Mouse (Mus musculus) lung, postnatal 4 days (tissue): Measurements from ENCODE around the gene Rab3b.
"Not testable (repeated sequence)": the region's sequence is repeated elsewhere in the genome, so short reads cannot be mapped to it uniquely, and the experiment has no call there.

Experiments
- DNase-seq, 2 experiments: peaks; one replicate each; pipeline ENCODE4 v3.0.0; 2021

Rab3b gene

DNA sequence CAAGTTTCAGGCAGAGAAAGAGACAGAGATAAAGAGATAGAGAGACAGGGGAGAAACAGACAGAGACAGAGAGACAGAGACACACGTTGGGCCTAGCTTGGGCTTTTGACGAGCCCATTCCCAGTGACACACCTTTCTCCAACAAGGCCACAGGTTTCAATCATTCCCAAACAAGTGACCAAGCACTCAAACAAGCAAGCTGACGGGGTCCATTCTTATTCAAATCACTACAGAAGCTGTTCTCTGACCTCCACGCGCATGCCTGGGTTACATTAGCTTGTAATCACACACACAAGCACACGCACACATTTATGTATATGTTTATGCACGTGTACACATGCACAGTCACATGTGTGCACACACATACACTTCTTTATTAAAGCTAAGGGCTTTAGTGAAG, 21.6 kb downstream of the Rab3b start:
- no peak for DNase-seq

DNA sequence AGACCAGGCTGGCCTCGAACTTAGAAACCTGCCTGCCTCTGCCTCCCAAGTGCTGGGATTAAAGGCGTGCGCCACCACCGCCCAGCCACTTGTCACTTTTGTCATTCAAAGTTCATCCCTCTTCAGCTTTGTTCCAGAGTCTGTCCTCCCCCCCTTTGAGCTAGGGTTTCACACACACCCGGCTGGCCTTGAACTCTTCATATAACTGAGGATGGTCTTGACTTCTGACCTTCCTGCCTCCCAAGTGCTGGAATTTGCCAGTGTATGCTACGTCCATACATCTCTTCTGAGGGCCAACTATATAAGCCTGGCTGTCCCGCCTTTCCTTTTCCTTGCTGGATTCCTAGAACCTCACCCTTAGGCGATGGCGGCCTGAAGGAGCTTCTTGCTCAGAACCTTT, 24.0 kb downstream of the Rab3b start:
- DNase-seq, result no peak

DNA sequence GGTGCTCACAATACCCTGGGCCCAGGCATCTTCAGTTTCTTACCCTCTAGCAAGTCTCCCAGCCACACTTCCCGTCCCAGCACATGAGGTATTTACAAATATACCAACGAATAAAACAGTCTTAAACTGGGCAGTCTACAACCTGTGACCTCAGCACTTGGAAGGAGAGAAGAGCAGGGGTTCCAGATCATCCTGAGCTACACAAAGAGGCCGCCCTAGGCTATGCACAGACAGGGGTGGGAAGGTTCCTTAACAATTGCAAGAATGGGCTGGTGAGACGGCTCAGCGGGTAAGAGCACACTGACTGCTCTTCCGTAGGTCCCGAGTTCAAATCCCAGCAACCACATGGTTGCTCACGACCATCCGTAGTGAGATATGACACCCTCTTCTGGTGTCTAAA, 24.5 kb downstream of the Rab3b start:
- DNase-seq, result no peak

DNA sequence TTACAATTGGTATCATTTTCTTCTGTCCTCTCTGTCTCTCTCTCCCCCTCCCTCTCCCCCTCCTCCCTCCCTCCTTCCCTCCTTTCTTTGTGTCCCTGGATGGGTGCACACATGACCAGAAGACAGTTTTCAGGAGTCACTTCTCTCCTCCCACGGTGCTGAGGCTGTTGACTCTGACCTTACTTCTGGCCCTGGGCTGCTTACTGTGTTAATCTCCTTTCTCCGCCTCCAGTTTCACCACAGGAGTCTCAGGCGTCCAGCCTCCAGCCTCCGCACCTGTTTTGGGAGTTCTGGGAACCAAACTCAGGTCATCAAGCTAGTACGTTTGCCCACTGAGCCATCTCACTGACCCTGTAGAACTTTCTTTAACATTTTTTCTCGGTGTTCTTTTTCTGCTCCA, 25.2 kb downstream of the Rab3b start:
- no peak for DNase-seq

DNA sequence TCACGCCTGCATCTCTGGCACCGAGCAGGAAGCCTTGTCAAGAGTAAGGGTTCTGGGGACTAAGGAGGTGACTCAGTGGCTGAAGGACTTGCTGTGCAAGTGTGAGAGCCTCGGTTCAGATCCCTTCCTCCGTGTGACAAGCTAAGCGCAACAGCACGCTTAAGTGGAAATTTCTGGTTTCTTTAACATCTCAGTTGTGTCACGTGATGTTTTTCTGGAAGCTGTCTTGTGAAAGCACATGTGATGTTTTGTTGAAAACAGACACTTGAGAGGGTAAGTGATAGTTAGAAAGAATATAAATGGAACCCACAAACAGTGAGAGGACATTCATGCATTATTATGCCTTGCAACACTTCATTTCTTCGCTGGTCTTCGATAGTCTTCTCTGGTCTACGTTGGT, 25.9 kb downstream of the Rab3b start:
- no peak for DNase-seq

DNA sequence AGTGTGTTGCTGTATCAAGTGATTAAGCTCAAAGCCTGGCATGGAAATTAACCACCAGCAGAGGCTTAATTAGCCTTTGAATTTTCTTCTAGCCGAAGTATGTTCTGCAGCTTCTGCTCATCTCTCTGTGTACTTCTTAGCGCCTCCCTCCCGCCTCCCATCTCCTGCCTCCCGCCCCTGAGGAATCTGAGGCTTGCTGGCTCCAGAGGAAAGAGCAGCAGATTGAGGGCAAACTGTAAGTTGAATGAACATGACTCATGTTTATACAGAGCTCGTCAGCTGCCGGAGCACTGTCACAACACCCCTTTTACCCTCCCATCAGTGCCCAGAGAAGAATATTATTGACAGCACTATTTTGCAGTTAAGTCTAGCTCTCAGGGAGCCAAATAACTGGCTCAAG, 27.0 kb downstream of the Rab3b start:
- peak; percentile 6 to 28 for DNase-seq

DNA sequence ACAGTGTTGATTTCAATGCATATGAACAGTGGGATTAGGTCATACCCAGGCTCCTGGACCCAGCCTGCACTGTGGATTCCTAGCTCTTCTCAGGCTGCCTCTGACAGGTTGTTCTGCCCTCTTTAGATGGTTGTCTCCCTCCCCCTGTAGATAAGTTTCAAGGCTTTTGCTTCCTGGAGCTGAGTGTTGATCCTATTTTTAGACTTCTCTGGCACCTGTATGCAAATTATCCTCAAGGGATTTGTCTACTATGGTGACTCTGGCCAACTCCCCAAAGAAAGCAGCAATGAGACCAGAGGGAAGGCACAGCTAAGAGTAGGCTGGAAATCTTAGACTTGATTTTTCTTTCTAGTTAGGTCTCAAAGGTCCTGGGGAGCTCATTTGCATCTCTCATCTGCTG, 28.6 kb downstream of the Rab3b start:
- no peak for DNase-seq

DNA sequence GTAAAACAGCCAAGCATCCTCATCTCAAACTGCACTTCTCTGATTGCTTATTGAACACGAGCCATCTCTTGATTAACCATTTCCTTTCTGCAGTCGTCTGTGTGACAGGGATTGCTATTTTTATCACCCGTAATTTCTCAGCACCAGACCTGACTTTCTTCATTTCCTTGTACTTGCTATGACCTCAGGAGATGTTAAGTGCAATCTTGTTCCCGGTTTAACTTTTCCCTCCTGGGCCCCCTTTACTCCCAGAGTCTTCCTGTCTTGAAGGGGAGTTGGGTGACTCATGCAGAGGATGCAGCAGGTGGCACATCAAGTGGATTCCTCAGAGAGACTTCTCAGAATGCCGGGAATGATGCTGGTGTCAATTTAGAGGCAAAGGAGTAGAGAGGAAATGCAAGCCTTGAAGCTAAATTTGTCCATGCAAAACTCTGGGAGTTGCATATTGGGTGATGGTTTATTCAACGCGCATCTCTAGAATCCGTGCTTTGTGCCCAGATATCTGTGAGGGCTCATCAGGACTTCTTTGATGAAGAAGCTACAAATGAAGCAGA, 31.1 kb downstream of the Rab3b start:
- no peak for DNase-seq

DNA sequence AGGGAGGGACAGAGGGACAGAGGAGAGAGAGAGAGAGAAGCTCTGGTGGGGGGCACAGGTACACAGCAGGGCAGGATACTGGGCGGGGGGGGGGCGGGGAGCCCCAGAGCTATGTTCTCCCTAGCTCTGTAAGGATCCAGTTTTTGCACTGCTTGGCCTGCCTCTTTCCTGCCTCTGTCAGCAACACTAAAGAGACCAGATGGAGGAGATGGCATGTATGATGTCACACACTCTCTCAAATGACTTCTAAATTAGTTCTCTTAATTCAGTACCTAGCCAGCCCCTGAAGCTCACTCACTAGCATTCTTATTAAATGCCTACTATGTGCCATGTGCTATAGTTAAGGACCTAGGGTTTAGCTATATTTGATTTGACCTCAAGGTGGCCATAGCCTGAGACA, 33.0 kb downstream of the Rab3b start:
- no peak for DNase-seq

DNA sequence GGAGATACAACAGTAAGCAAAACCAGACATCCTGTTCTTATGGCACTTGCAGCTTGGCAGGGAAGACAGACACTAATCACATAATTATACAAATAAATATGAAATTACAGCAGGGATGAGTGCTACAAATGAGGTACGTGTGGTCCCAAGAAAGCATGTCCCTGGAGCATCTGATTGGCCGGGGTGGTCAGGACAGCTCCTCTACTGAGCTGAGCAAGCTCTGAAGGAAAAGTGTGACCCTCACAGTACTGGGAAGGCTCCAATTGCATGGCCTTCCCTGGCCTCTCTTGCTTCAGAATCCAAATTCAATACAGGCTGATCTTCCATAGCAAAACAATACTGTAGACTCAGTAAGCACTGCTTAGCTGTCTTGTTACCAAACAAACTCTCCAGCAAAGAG, 34.3 kb downstream of the Rab3b start:
- no peak for DNase-seq

DNA sequence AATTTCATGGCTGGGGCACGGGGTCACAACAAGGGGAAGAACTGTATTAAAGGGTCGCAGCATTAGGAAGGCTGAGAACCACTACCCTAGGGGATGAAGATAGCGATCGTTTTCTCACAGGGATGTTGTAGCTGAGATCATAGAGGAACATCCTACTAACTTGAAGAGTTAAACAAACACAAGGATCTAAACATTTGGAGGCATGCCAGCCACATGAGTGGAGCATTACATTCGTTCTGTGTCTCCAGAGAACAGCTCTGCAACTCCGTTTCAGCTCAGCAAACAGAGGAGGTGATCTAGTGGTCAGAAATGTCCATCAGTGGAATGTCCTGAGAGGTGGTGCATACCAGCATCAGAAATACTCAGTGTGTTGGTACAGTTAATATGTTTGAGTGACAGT, 35.5 kb downstream of the Rab3b start:
- DNase-seq, result no peak

DNA sequence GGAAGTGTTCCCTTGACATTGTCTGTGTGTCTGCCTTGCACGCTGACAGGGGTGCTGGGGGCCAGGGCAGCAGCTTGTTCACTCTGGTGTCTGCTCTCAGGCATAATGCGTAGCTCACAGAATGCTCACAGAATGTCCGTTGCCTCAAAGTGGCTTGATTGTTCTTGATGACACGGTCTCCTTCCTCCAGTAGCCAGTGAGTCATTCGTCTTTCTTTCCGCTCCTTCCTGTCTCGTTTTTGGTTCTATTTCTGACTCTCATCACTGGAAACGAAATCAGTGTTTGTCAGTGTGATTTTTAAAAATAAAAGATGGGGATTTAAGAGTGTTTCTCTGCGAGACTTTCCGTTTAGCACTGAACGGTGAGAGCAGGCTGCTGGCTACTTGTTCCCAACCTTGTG, 36.2 kb downstream of the Rab3b start:
- DNase-seq, result no peak

DNA sequence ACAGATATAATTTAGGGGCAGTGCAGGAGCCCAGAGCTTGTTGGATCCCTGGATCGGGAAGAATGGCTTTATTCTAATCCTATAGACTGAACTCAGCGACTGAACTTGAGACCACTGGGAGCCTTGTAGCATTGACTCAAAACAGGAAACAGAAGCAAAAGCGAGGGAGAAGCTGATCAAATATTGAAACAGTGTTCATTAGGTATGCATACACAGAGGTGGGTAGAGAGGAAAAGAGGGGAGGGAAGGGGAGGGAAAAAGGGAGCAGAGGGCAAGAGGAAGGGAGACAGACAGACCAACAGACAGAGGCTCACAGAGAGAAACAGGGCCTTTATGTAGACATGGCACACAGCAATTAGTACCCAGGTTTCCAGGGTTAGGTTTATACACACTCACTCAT, 38.8 kb downstream of the Rab3b start:
- no peak for DNase-seq

DNA sequence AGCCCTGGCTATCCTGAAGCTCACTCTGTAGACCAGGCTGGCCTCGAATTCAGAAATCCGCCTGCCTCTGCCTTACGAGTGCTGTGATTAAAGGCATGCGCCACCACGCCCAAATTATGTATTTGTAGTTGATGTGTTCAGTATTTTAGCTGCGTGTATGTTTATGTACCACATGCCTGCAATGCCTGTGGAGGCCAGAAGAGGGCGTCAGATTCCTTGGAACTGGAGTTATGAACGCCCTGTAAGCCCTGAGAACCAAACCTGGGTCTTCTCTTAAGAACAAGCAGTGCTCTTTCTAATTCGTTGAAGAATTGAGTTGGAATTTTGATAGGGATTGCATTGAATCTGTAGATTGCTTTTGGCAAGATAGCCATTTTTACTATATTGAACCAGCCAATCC, 49.1 kb downstream of the Rab3b start:
- DNase-seq, result not testable (repeated sequence)

DNA sequence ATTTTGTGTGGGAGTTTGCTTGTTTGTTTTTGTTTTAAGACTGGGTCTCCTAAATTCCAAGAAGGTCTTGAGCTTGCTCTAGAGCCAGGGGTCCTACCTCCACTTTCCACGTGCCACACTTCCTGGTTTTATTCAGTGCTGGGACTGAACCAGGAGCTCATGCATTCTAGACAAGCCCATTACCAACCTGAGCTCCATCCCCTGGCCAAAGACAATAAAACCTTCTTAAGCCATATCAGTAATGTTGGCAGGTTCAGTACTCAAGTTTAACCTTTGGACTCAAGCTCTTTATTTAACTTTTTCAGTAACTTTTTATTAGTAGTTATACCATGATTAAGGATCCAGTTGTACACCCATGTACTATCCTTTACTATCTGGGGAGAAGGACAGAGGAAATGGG, 54.3 kb downstream of the Rab3b start:
- no peak for DNase-seq

DNA sequence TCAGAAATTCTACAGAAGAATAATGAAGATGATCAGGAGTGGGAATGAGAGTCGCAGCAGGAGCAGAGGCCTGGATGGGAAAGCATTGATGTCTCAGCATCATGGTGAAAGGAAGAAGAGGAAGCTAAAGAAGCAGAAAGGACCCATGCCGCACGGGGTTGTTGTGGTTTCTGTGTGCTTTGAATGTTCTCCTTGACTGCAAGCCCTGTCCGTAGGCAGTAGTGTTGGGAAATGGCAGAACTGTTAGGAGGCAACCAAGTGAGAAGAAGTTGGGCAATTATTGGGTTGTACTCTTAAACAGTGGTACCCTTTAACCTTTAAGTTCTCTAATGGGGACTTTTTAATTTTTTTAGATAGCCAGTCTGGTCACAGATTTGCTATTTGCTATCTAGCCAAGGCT, 56.0 kb downstream of the Rab3b start:
- no peak for DNase-seq

DNA sequence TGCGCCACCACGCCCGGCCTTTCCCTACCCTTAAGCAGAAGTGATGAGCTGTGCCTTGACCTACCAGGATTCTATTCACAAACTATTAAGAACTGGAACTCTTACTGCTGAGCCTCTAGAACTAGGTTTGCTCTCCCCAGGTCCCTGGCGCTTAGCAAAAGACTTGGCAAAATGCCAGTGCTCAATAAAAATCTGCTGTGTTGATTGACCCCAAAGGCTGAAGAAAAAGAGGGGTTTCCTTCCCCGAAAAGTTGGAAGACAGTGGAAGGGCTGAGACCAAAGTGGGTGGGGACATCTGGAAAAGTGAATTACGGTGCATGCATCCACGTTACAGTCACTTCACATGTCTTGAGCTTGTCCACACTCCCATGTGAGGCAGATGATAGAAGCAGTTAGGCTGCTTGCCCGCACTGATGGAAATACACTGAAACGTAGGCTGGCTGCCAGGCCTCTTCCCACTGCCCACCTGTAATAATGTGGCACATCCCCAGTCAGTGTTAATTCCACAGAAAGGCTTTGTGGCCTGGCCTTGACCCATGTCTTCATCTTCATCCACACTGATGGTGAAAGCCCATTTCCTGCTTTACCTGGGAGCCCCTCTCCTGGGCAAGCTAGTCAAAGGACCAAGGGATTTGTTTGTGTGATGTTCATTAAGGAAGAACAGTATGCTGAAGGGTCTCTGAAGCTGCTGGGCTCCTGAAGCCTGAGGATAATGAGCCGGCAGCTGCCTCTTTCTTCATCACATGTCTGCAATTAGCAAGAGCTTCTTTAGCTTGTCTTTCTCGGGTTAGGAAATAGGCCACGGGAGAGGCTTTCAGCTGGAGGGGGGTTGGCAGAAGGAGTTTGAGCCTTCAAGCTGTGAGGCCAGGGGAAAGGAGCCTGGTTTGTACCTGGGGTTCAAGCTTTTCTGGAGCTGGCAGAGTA, 59.2 kb downstream of the Rab3b start:
- DNase-seq, result no peak

DNA sequence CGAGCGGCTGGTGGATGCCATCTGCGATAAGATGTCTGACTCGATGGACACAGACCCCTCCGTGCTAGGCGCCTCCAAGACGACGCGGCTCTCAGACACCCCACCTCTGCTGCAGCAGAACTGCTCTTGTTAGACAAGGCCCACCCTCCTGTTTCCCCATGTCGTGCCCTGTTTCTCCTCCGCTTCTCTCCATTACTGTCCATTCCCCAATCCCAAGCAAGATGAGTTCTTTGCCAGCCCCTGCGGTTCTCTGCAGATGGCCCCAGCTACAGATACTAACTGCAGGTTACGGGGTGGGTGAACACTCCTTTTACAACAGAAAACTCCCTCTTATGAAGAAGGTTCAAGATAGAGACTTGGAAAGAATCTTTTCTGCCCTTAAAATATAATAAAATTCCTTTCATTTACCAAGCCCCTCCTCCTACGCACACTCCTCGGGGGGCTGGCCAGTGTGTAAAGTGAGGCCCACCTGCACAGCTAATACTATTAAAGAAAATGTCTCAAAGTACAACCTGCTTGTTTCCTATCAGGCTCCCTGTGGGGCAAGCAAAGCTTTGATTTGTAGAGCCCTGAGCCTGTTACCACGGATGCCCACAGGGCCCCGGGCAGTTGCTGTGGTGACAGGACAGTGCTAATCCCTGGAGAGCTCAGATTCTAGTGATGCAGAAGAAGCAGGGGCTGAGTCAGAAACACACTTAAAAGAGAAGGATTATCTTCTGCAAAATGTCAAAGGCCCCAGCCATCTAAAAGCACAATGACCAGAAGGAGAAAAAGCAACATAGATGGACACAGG, 62.0 kb downstream of the Rab3b start:
- no peak for DNase-seq

DNA sequence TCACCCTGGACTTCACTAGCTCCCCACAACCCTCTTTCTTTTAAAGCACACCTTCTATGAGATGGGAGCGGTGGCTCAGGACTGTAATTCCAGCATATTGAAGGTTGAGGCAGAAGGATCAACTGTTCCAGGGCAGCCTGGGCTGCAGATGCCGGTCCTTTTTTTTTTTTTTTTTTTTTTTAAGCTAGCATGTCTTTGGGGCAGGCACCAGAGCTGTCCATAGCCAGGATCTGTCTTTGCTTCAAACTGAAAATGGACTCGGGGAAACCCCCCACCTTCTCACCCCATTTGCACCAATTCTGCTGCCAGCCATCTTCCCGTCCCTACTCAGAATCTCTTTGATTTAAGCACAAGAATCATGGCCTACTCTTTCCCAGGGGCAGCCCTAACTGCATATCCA, 63.3 kb downstream of the Rab3b start:
- no peak for DNase-seq

DNA sequence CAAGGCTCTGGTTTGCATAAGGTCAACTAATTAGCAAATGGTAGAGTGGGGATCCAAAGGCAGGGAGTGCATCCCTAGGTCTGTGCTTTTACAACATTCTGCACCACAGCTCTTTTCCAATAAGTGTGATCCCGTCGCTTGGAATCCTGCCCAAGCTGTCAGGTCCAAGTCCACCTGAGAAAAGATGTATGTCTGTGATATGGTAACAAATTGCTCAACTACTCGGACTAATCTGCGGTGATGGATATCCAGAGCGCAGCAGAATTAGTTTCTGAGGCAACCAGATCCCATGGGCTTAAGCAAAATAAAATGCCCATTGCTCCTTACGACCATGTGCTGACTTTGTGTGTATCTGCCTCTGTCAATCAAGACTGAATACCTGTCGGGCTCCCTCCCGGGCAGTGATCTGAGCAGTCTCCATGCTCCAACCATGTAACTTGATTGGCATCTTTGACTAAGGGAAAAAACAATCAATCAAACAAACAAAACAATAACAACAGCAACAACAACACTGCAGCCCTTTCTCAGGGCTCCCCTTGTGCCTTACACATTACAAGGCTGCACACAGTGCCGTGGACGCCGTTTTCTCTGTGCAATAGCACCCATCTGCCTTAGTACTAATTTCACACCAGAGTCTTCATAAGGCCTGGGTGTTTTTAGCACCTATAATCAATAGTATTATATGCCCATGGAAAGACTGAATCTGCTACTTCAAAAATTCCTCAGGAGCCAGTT, 64.3 kb downstream of the Rab3b start:
- no peak for DNase-seq

DNA sequence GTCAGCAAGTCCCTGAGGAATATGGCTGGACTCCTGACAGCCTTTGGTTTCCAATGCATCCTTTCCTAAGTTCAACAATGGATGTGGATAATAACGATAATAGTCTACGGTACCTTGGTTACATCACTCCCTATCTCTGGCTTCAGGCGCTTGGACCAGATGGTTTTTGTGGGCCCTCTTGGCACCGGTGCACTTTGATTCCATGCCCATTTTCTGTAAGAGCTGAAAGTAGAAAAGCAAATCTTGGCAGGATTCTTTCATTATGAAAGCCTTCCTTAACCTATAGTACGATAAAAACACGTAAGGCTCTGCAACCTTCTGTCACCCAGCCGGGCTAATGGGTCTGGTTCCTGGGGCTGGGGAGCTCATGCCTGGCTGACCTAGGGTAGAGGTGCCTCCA, 70.3 kb downstream of the Rab3b start:
- no peak for DNase-seq

DNA sequence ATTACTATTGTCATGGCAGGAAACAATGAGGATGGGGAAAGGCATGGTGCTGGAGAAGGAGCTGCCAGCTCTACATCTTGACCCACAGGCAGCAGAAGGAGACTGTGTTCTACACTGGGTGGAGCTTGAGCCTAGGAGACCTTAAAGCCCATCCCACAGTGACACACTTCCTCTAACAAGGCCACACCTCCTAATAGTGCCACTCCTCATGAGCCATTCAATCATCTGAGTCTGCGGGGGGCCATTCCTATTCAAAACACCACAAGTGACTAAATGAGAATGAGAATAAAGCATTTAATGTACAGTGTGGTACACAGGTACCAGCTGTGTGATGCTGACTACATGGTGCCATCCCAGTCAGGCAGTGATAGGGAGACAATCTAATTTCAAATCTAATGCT, 71.3 kb downstream of the Rab3b start:
- no peak for DNase-seq

DNA sequence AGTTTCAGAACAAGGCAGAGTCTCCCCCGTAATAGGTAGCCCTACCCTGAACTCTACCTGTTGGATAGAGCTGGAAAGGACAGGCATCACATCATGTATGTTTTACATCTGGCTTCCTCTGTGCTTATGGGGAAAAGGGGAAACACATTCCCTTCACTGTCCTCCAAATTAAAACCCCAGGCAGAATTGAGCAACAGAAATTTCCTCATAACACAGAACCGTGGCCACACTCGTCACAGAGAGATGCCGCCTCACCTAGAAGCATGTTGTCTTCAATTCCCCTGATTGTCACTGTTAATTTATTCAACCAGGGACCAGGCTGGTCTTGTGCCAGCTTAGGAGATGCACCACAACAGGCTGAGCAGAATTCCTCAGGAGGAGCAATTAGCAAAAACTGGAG, 72.8 kb downstream of the Rab3b start:
- no peak for DNase-seq
